Mouse (Mus musculus): ENCODE data around the gene Nolc1. TPM values are rescaled to one million over a fixed set of nuclear protein-coding genes. Genes with fewer than 3 reads are reported as not detected.

Nolc1 gene
- total RNA-seq, 2 experiments from 2014 or later = 17.5 to 25.5 TPM

GRCm38 (mm10) chr19:46041299-46041932 lies 34.2 kb upstream of the Nolc1 start:
- intact Hi-C loops (cut with DNase I; ENCODE audit: low total_unique reads) = no loop called here
- DNase-seq = no peak

- peak; percentile 77 for DNase-seq
- intact Hi-C loops (cut with DNase I; ENCODE audit: low total_unique reads) = no loop called here
Observed at GRCm38 (mm10) chr19:46041933-46042475, 33.7 kb upstream of the Nolc1 start.

GRCm38 (mm10) chr19:46042476-46043011 lies 33.1 kb upstream of the Nolc1 start:
- intact Hi-C loops (cut with DNase I; ENCODE audit: low total_unique reads) = no loop called here
- DNase-seq = no peak

GRCm38 (mm10) chr19:46043380-46043779 lies 32.3 kb upstream of the Nolc1 start:
- intact Hi-C loops (cut with DNase I; ENCODE audit: low total_unique reads) = no loop called here
- peak; percentile 47 for DNase-seq

- intact Hi-C loops (cut with DNase I; ENCODE audit: low total_unique reads) = no loop called here
- DNase-seq = peak; percentile 48
Observed at GRCm38 (mm10) chr19:46044271-46044992, 31.2 kb upstream of the Nolc1 start, which contains the start of gene Pprc1. TSS of gene Pprc1 (plus strand) at chr19:46044886.

- intact Hi-C loops (cut with DNase I; ENCODE audit: low total_unique reads) = no loop called here
- DNase-seq = peak; percentile 87
Observed at GRCm38 (mm10) chr19:46044993-46045695, 30.5 kb upstream of the Nolc1 start, which contains the start of gene Ldb1. TSS of gene Ldb1 (minus strand) at chr19:46045214.

GRCm38 (mm10) chr19:46045696-46046311 lies 29.9 kb upstream of the Nolc1 start:
- intact Hi-C loops (cut with DNase I; ENCODE audit: low total_unique reads) = no loop called here
- peak; percentile 64 for DNase-seq

GRCm38 (mm10) chr19:46046621-46047025 lies 29.0 kb upstream of the Nolc1 start:
- no peak for DNase-seq
- intact Hi-C loops (cut with DNase I; ENCODE audit: low total_unique reads) = no loop called here

- intact Hi-C loops (cut with DNase I; ENCODE audit: low total_unique reads) = no loop called here
- DNase-seq = no peak
Observed at GRCm38 (mm10) chr19:46047426-46047825, 28.2 kb upstream of the Nolc1 start.

GRCm38 (mm10) chr19:46049129-46049528 lies 26.5 kb upstream of the Nolc1 start:
- DNase-seq = no peak
- intact Hi-C loops (cut with DNase I; ENCODE audit: low total_unique reads) = no loop called here

GRCm38 (mm10) chr19:46050462-46050861 lies 25.2 kb upstream of the Nolc1 start:
- intact Hi-C loops (cut with DNase I; ENCODE audit: low total_unique reads) = no loop called here
- DNase-seq = no peak

- intact Hi-C loops (cut with DNase I; ENCODE audit: low total_unique reads) = no loop called here
- no peak for DNase-seq
Observed at GRCm38 (mm10) chr19:46055752-46056387, 19.8 kb upstream of the Nolc1 start.

- intact Hi-C loops (cut with DNase I; ENCODE audit: low total_unique reads) = no loop called here
- DNase-seq = peak; percentile 93
Observed at GRCm38 (mm10) chr19:46056388-46056946, 19.2 kb upstream of the Nolc1 start.

GRCm38 (mm10) chr19:46056947-46057607 lies 18.6 kb upstream of the Nolc1 start:
- intact Hi-C loops (cut with DNase I; ENCODE audit: low total_unique reads) = no loop called here

GRCm38 (mm10) chr19:46058466-46058865 lies 17.2 kb upstream of the Nolc1 start:
- intact Hi-C loops (cut with DNase I; ENCODE audit: low total_unique reads) = no loop called here
- DNase-seq = no peak

More at GRCm38 (mm10) chr19:46056947-46057607, 18.6 kb upstream of the Nolc1 start:
- DNase-seq = peak; percentile 87

GRCm38 (mm10) chr19:46060845-46061244 lies 14.8 kb upstream of the Nolc1 start:
- no peak for DNase-seq
- intact Hi-C loops (cut with DNase I; ENCODE audit: low total_unique reads) = no loop called here

GRCm38 (mm10) chr19:46068054-46068453 lies 7.6 kb upstream of the Nolc1 start:
- no peak for DNase-seq
- intact Hi-C loops (cut with DNase I; ENCODE audit: low total_unique reads) = no loop called here

GRCm38 (mm10) chr19:46073285-46073684 lies 2.4 kb upstream of the Nolc1 start:
- intact Hi-C loops (cut with DNase I; ENCODE audit: low total_unique reads) = no loop called here
- DNase-seq = no peak

All from gastrocnemius, postnatal 14 days (tissue).